Mouse (Mus musculus): ENCODE data around the gene Rnf187. TPM values are rescaled to one million over a fixed set of nuclear protein-coding genes. Genes with fewer than 3 reads are reported as not detected.

Gene Rnf187
- polyA plus RNA-seq, 1 experiment, result 99.5 TPM

GRCm38 (mm10) chr11:58979183-58979582 lies 40.5 kb upstream of the Rnf187 start:
- TF ChIP-seq POLR2A (IDR thresholded peaks at IDR 0.05; ENCODE audit: borderline replicate concordance, low read depth, low read length), result no peak
- TF ChIP-seq CTCF (IDR thresholded peaks at IDR 0.05; ENCODE audit: low read depth, low read length), result no peak
- Histone ChIP-seq H3K27ac (ENCODE audit: insufficient read depth, low read depth, low read length) (peak overlapping the region; percentile 66), H3K4me1 (ENCODE audit: control insufficient read depth, insufficient read depth, low read length) (peaks cover 28% of the 10 kb centered on the region)

DNA sequence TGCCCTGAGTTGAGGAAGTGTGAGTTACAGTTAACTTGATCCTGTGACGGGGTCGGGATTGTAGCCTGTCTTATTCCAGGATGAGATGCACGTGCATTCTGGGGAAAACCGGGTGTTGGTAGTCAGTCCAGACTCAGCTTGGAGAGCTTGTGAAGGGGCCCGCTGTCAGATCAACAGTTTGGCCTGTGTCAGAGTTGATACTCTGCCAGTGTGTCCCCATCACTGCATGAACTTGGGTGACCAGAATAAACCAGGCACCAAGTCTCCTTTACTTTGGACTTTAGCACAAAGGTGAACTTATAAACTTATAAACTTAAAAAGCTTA lies 40.0 kb upstream of the Rnf187 start:
- Histone ChIP-seq H3K4me3 (ENCODE audit: insufficient read depth, low read length) (peak overlapping the region; percentile 97), H3K27ac (ENCODE audit: insufficient read depth, low read depth, low read length) (peak overlapping the region; percentile 66), H3K4me1 (ENCODE audit: control insufficient read depth, insufficient read depth, low read length) (peaks cover 28% of the 10 kb centered on the region)
- TF ChIP-seq CTCF (IDR thresholded peaks at IDR 0.05; ENCODE audit: low read depth, low read length), result no peak
- TF ChIP-seq POLR2A (IDR thresholded peaks at IDR 0.05; ENCODE audit: borderline replicate concordance, low read depth, low read length), result no peak

More at GRCm38 (mm10) chr11:58979183-58979582, 40.5 kb upstream of the Rnf187 start:
- peak overlapping the region; percentile 97 for H3K4me3 ChIP-seq (ENCODE audit: insufficient read depth, low read length)

GRCm38 (mm10) chr11:58978027-58978705 lies 39.5 kb upstream of the Rnf187 start, which contains the start of gene Trim11:
Trim11 (plus strand) TSS chr11:58978093.
- peaks cover 28% of the 10 kb centered on the region for H3K4me1 ChIP-seq (ENCODE audit: control insufficient read depth, insufficient read depth, low read length)

GRCm38 (mm10) chr11:58977607-58978026 lies 38.9 kb upstream of the Rnf187 start:
- Histone ChIP-seq H3K4me3 (ENCODE audit: insufficient read depth, low read length) (peak overlapping the region; percentile 97), H3K4me1 (ENCODE audit: control insufficient read depth, insufficient read depth, low read length) (peaks cover 24% of the 10 kb centered on the region), H3K27ac (ENCODE audit: insufficient read depth, low read depth, low read length) (peak overlapping the region; percentile 72)
- TF ChIP-seq CTCF (IDR thresholded peaks at IDR 0.05; ENCODE audit: low read depth, low read length) (no peak), POLR2A (IDR thresholded peaks at IDR 0.05; ENCODE audit: borderline replicate concordance, low read depth, low read length) (no peak)

More at GRCm38 (mm10) chr11:58978027-58978705, 39.5 kb upstream of the Rnf187 start, which contains the start of gene Trim11:
- peak within 1 kb of the TSS; percentile 72 for H3K27ac ChIP-seq (ENCODE audit: insufficient read depth, low read depth, low read length)
- TF ChIP-seq CTCF (IDR thresholded peaks at IDR 0.05; ENCODE audit: low read depth, low read length) (no peak), POLR2A (IDR thresholded peaks at IDR 0.05; ENCODE audit: borderline replicate concordance, low read depth, low read length) (no peak)
- peak within 1 kb of the TSS; percentile 97 for H3K4me3 ChIP-seq (ENCODE audit: insufficient read depth, low read length)

DNA sequence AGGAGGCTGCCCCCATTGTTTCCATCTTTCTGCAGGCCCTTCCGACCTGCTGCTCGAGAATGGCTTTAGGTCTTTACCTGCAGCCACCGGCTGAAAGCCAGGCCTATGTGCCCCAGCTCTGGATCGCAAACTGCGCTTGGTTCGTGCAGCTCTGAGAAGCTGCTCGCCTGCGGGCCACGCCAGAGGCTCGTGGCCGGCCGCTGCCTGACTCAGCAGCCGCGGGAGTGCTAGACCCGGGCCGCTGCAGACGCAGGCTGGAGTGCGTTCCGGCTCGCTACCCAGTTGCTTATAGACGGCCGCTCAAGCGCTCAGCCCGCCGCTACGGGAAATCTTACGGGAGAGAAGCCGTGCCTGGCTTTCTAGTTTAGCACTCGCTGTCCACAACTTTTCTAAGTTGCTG lies 38.4 kb upstream of the Rnf187 start:
- peak overlapping the region; percentile 72 for H3K27ac ChIP-seq (ENCODE audit: insufficient read depth, low read depth, low read length)
- TF ChIP-seq POLR2A (IDR thresholded peaks at IDR 0.05; ENCODE audit: borderline replicate concordance, low read depth, low read length) (no peak), CTCF (IDR thresholded peaks at IDR 0.05; ENCODE audit: low read depth, low read length) (no peak)
- peak overlapping the region; percentile 97 for H3K4me3 ChIP-seq (ENCODE audit: insufficient read depth, low read length)
- peaks cover 20% of the 10 kb centered on the region for H3K4me1 ChIP-seq (ENCODE audit: control insufficient read depth, insufficient read depth, low read length)

DNA sequence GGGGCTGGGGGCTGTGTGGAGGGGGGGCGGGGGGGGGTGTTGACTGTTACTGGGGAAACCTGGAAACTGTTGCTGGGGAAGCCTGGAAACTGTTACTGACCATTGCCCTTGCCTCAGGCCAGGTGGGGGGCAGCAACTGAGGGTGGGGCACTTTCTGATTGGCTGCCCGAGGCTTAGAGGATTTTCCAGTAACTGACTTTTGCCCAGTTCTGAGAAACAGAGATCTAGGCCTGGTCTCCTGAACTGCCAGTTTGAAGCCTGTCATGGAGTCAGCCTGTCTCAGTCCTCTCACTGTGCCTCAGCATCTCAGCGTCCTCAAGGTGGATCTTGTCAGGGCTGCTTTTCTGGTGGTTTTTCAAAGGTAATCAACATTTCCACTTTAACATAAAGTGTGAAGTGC lies 35.7 kb upstream of the Rnf187 start:
- Histone ChIP-seq H3K27ac (ENCODE audit: insufficient read depth, low read depth, low read length) (no peak overlapping the region), H3K4me3 (ENCODE audit: insufficient read depth, low read length) (no peak overlapping the region), H3K4me1 (ENCODE audit: control insufficient read depth, insufficient read depth, low read length) (peaks cover 5% of the 10 kb centered on the region)
- no peak for TF ChIP-seq POLR2A (IDR thresholded peaks at IDR 0.05; ENCODE audit: borderline replicate concordance, low read depth, low read length)
- TF ChIP-seq CTCF (IDR thresholded peaks at IDR 0.05; ENCODE audit: low read depth, low read length), result no peak

DNA sequence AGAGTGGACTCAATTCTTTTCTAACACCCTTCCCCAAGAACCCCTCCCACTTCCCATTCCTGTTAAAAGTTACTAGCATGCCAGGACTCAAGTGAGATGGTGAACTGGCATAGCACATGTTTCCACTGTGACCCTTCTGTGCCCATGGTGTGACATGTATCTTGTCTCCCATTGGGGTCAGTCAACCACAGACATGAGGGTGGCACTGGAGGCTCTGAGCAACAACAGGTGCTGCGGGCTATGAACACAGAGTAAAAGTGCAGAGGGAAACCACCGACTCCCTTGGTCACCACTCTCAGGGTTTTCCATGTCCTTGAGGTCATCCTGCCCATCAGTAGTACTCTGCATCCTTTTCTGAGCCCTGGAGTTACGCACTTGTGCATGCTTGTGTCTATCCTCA lies 33.1 kb upstream of the Rnf187 start:
- TF ChIP-seq CTCF (IDR thresholded peaks at IDR 0.05; ENCODE audit: low read depth, low read length), result no peak
- TF ChIP-seq POLR2A (IDR thresholded peaks at IDR 0.05; ENCODE audit: borderline replicate concordance, low read depth, low read length), result no peak
- H3K4me1 ChIP-seq (ENCODE audit: control insufficient read depth, insufficient read depth, low read length), result peaks cover 5% of the 10 kb centered on the region
- no peak overlapping the region for H3K27ac ChIP-seq (ENCODE audit: insufficient read depth, low read depth, low read length)
- no peak overlapping the region for H3K4me3 ChIP-seq (ENCODE audit: insufficient read depth, low read length)

DNA sequence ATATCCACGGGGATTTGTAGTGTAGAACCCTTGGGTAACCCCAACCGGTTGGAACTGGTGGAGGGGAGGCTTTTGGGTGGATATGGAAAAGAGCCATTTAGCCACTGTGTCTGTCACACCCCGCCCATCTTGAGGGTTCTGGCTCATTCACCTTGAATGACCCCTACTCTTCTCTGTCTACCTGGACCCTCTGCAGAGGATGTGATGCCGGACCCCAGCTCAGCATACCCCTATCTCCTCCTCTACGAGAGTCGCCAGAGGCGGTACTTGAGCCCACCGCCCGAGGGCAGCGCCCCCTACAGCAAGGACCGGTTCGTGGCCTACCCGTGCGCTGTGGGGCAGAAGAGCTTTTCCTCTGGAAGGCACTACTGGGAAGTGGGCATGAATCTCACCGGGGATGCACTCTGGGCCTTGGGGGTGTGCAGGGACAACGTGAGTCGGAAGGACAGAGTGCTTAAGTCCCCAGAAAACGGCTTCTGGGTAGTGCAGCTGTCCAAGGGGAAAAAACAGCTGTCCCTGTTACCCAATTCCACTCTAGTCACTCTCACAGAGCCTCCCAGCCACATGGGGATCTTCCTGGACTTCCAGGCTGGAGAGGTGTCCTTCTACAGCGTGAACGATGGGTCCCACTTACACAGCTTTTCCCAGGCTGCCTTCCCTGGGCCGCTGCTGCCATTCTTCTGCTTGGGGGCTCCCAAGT lies 32.3 kb upstream of the Rnf187 start:
- TF ChIP-seq POLR2A (IDR thresholded peaks at IDR 0.05; ENCODE audit: borderline replicate concordance, low read depth, low read length), result no peak
- TF ChIP-seq CTCF (IDR thresholded peaks at IDR 0.05; ENCODE audit: low read depth, low read length), result 0 out of 2 replicates have a peak, but pooled peaks have one; percentile 16
- peaks cover 5% of the 10 kb centered on the region for H3K4me1 ChIP-seq (ENCODE audit: control insufficient read depth, insufficient read depth, low read length)
- H3K4me3 ChIP-seq (ENCODE audit: insufficient read depth, low read length), result no peak overlapping the region
- no peak overlapping the region for H3K27ac ChIP-seq (ENCODE audit: insufficient read depth, low read depth, low read length)

- Histone ChIP-seq H3K27ac (ENCODE audit: insufficient read depth, low read depth, low read length) (no peak overlapping the region), H3K4me1 (ENCODE audit: control insufficient read depth, insufficient read depth, low read length) (peaks cover 10% of the 10 kb centered on the region), H3K4me3 (ENCODE audit: insufficient read depth, low read length) (no peak overlapping the region)
- no peak for TF ChIP-seq POLR2A (IDR thresholded peaks at IDR 0.05; ENCODE audit: borderline replicate concordance, low read depth, low read length)
- TF ChIP-seq CTCF (IDR thresholded peaks at IDR 0.05; ENCODE audit: low read depth, low read length), result no peak
Measured at GRCm38 (mm10) chr11:58969659-58970058, 30.9 kb upstream of the Rnf187 start.

GRCm38 (mm10) chr11:58969027-58969426 lies 30.3 kb upstream of the Rnf187 start:
- no peak overlapping the region for H3K27ac ChIP-seq (ENCODE audit: insufficient read depth, low read depth, low read length)
- peaks cover 14% of the 10 kb centered on the region for H3K4me1 ChIP-seq (ENCODE audit: control insufficient read depth, insufficient read depth, low read length)
- no peak overlapping the region for H3K4me3 ChIP-seq (ENCODE audit: insufficient read depth, low read length)
- no peak for TF ChIP-seq CTCF (IDR thresholded peaks at IDR 0.05; ENCODE audit: low read depth, low read length)
- no peak for TF ChIP-seq POLR2A (IDR thresholded peaks at IDR 0.05; ENCODE audit: borderline replicate concordance, low read depth, low read length)
